Mouse (Mus musculus) kidney, adult 2 months (tissue): ENCODE measurements around the gene Rragd.

ENCODE experiments used
- CTCF ChIP-seq: fragments of 200-500 bp; conservative IDR thresholded peaks from 2 replicates; pipeline ENCODE4 v1.5.1; 2011; ENCODE audit warnings: low read depth, mild to moderate bottlenecking, control low read depth, low read length, moderate library complexity, mixed read lengths; ENCODE audit not compliant: insufficient read depth, insufficient read length
- POLR2A ChIP-seq: fragments of 200-500 bp; IDR thresholded peaks from one replicate; pipeline ENCODE4 v1.6.1; 2011; ENCODE audit warnings: low read depth, low read length, control low read depth

- TF ChIP-seq POLR2A (no peak), CTCF (no peak)
Measured at GRCm38 (mm10) chr4:32956423-32956822, 26.4 kb upstream of the Rragd start.
